Mouse (Mus musculus) limb, embryonic 11.5 days (tissue): ENCODE measurements at regions not wholly inside any gene's neighbourhood (a gene's known extent, or its start where the extent isn't known, plus 50 kb on each side); places are given as distances from the start of the nearest gene placed in this dataset.

ENCODE experiments used
- ATAC-seq: fragments of 200-750 bp; cut with Nextera tagmentation; 2 replicates; pipeline ENCODE4 v1.8.0; 2017; ENCODE audit warnings: low read depth; ENCODE audit not compliant: insufficient number of reproducible peaks, low FRiP score, low TSS enrichment
- DNase-seq: peaks from one replicate; pipeline ENCODE4 v3.0.0-alpha.2; 2015; ENCODE audit warnings: low spot score
- H3K27ac ChIP-seq: fragments of 300-500 bp; sonication (generic); replicated peaks from 2 replicates; pipeline ENCODE4 v1.5.1; 2014; ENCODE audit warnings: low read depth, mild to moderate bottlenecking, low read length
- H3K27me3 ChIP-seq: fragments of 300-500 bp; sonication (generic); 2 replicates; pipeline ENCODE4 v1.6.1; 2014; ENCODE audit warnings: mild to moderate bottlenecking, low read length, mixed read lengths; ENCODE audit not compliant: control insufficient read depth, insufficient read depth
- H3K36me3 ChIP-seq: fragments of 300-500 bp; sonication (generic); 2 replicates; pipeline ENCODE4 v1.6.1; 2014; ENCODE audit warnings: mild to moderate bottlenecking, low read length, moderate library complexity, mixed read lengths; ENCODE audit not compliant: control insufficient read depth, insufficient read depth
- H3K4me1 ChIP-seq: fragments of 300-500 bp; sonication (generic); 2 replicates; pipeline ENCODE4 v1.6.1; 2014; ENCODE audit warnings: low read length, mixed read lengths; ENCODE audit not compliant: control insufficient read depth, insufficient read depth
- H3K4me2 ChIP-seq: fragments of 300-500 bp; sonication (generic); 2 replicates; pipeline ENCODE4 v1.6.1; 2014; ENCODE audit warnings: low read depth, mild to moderate bottlenecking, moderate library complexity; ENCODE audit not compliant: severe bottlenecking
- H3K4me3 ChIP-seq: fragments of 300-500 bp; sonication (generic); 2 replicates; pipeline ENCODE4 v1.5.1; 2014; ENCODE audit warnings: low read depth, low read length
- H3K9ac ChIP-seq: fragments of 300-500 bp; sonication (generic); 2 replicates; pipeline ENCODE4 v1.6.1; 2014; ENCODE audit warnings: mild to moderate bottlenecking, low read length
- H3K9me3 ChIP-seq: fragments of 300-500 bp; sonication (generic); 2 replicates; pipeline ENCODE4 v1.6.1; 2016; ENCODE audit warnings: low read length; ENCODE audit not compliant: control insufficient read depth
- WGBS: fragments of 180-500 bp; shearing (Covaris S2); extraction: QIAGEN DNeasy Blood & Tissue Kit; methylation state at CpG from one replicate; pipeline ENCODE4 v1.1.7; 2014; 5-methylcytosine and 5-hydroxymethylcytosine counted together

DNA sequence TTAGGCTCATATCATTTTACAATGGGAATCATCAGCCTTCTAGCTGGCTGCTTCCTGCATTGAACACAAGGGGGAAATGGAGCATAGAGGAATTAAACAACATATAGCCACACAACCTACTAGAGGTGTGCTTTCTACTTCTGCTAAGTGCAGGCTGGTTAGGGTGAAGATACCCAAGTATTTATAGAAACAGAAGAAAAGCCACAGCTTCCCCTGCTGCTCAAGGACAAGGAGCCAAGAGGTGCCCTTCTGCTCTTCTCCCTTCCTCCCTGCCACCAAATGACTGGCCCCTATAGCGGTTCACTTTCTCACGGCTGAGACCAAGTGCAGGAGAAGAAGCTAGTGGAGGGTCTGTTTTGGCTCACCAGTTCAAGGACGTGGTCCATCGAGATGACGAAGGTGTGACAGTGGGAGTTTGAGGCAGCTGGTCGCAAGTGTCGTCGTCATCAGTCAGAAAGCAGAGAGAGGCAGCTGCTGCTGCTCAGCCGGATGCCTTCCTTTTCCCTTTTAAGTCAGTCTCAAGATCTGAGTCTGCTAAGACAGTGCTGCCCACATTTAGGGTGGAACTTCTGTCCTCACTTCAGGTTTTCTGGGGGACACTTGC, 134.0 kb upstream of the D7Ertd443e start:
- H3K9ac ChIP-seq = no peak overlapping the region
- no peaks in the 10 kb centered on the region for H3K9me3 ChIP-seq
- DNase-seq = no peak
- no peaks in the 10 kb centered on the region for H3K27me3 ChIP-seq
- WGBS = 74% methylated on average over 9 of the region's 9 CpGs
- H3K27ac ChIP-seq = no peak overlapping the region
- H3K4me3 ChIP-seq = no peak overlapping the region
- no peak overlapping the region for H3K4me2 ChIP-seq
- H3K36me3 ChIP-seq = no peaks in the 10 kb centered on the region
- no peaks in the 10 kb centered on the region for H3K4me1 ChIP-seq
- no peak for ATAC-seq

DNA sequence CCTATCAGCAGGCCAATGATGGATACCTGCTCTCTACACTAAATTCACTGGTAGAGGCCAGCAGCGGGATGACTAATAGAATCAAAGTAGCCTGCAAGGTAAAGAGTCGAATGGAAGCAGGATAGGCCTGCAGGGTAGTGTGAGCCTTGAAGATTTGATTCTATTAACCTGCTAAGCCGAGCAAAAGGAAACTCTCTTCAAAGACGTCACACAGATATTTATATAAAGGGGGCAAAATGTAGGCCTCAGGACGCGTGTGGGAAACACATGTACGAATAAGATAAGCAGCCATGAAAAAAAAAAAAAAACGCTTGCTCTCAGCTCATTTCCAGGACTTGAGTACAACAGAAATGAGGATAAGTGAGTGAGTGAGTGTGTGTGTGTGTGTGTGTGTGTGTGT, 138.4 kb upstream of the D7Ertd443e start:
- H3K9ac ChIP-seq = no peak overlapping the region
- DNase-seq (no peak), ATAC-seq (no peak)
- H3K4me1 ChIP-seq = no peaks in the 10 kb centered on the region
- no peaks in the 10 kb centered on the region for H3K9me3 ChIP-seq
- no peak overlapping the region for H3K4me2 ChIP-seq
- no peaks in the 10 kb centered on the region for H3K27me3 ChIP-seq
- no peak overlapping the region for H3K27ac ChIP-seq
- H3K4me3 ChIP-seq = no peak overlapping the region
- no peaks in the 10 kb centered on the region for H3K36me3 ChIP-seq
- WGBS = 84% methylated on average over 8 of the region's 8 CpGs

DNA sequence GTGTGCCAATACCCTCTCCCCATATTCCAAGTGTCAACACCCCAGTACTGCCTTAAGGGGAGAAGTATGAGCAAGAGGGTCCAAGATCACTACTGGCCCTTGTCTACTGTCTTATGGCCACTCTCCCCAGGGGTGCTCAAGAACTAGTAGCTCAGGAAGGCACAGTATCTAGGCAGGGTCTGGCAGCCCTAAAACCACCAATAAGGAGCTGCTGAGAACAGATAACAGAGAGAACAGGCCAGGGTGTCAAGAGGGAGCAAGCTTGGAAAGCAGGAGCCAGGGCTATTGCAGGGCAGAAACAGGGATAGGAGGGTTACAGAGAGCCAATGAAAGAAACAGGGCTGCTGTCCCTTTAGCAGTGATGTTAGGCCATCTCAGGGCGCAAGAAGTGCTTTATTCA, 139.6 kb upstream of the D7Ertd443e start:
- no peak overlapping the region for H3K4me3 ChIP-seq
- DNase-seq = no peak
- no peak overlapping the region for H3K9ac ChIP-seq
- no peak overlapping the region for H3K4me2 ChIP-seq
- no peaks in the 10 kb centered on the region for H3K27me3 ChIP-seq
- H3K36me3 ChIP-seq = no peaks in the 10 kb centered on the region
- 83% methylated on average over 1 of the region's 1 CpGs for WGBS
- H3K9me3 ChIP-seq = no peaks in the 10 kb centered on the region
- no peaks in the 10 kb centered on the region for H3K4me1 ChIP-seq
- H3K27ac ChIP-seq = no peak overlapping the region
- no peak for ATAC-seq

DNA sequence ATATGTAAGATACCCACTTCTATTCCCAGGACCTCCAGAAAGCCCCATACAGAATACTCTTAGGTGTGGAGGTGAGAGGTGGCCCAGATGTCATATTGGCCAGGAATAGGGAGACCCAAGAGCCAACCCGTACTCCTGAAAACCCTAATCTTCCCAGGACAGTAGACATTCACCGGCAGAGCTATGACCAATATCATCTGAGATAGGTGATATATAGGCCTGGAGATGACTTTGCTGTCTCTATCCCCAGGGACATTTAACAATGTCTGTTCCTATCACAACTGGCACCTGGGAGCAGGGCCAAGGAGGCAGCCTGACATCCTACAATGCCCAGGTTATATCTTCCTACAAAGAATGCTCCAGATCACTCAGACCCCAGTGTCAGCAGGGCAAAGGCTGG, 140.0 kb upstream of the D7Ertd443e start:
- Histone ChIP-seq H3K9me3 (no peaks in the 10 kb centered on the region), H3K4me3 (no peak overlapping the region), H3K4me2 (no peak overlapping the region), H3K4me1 (no peaks in the 10 kb centered on the region), H3K27me3 (no peaks in the 10 kb centered on the region), H3K27ac (no peak overlapping the region), H3K36me3 (no peaks in the 10 kb centered on the region), H3K9ac (no peak overlapping the region)
- no peak for DNase-seq
- WGBS = 98% methylated on average over 2 of the region's 2 CpGs
- no peak for ATAC-seq

DNA sequence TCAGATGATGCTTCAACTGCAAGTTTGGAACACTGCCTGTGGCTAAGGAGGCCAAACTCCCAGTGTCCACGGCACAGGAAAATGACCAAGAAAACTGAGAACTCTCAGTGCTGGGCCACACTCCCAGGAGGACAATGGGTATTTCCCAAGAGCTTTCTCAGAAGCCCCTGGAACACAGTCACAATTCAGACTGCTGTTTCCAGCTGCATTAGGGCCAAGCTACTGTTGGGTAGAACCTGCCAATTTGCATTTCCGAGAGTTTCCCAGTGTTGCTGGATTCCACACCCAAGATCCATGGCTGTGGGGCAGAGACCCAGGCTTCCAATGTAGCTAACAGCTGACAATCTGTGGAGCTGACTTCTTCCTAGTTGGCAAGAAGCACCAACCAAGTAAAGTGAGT, 141.9 kb upstream of the D7Ertd443e start:
- Histone ChIP-seq H3K27me3 (no peaks in the 10 kb centered on the region), H3K9me3 (no peaks in the 10 kb centered on the region), H3K9ac (no peak overlapping the region), H3K4me2 (no peak overlapping the region), H3K4me1 (no peaks in the 10 kb centered on the region), H3K27ac (no peak overlapping the region), H3K4me3 (no peak overlapping the region), H3K36me3 (no peaks in the 10 kb centered on the region)
- no peak for ATAC-seq
- 88% methylated on average over 2 of the region's 2 CpGs for WGBS
- DNase-seq = no peak

- ATAC-seq = no peak
Observed at GRCm38 (mm10) chr7:134528026-134528425, 142.4 kb upstream of the Dock1 start.

GRCm38 (mm10) chr7:134534821-134535220, 135.6 kb upstream of the Dock1 start:
- no peaks in the 10 kb centered on the region for H3K9me3 ChIP-seq
- H3K4me1 ChIP-seq = no peaks in the 10 kb centered on the region
- H3K4me2 ChIP-seq = no peak overlapping the region
- no peak overlapping the region for H3K4me3 ChIP-seq
- H3K36me3 ChIP-seq = no peaks in the 10 kb centered on the region
- no peak for DNase-seq
- ATAC-seq = no peak
- H3K27ac ChIP-seq = no peak overlapping the region
- no peaks in the 10 kb centered on the region for H3K27me3 ChIP-seq
- WGBS = 78% methylated on average over 4 of the region's 4 CpGs
- H3K9ac ChIP-seq = no peak overlapping the region

More at GRCm38 (mm10) chr7:134528026-134528425, 142.4 kb upstream of the Dock1 start:
- no peak overlapping the region for H3K4me2 ChIP-seq
- WGBS = 92% methylated on average over 3 of the region's 3 CpGs
- H3K27ac ChIP-seq = no peak overlapping the region
- H3K4me3 ChIP-seq = no peak overlapping the region
- H3K9ac ChIP-seq = no peak overlapping the region
- no peaks in the 10 kb centered on the region for H3K9me3 ChIP-seq
- DNase-seq = no peak
- no peaks in the 10 kb centered on the region for H3K4me1 ChIP-seq
- H3K27me3 ChIP-seq = no peaks in the 10 kb centered on the region
- no peaks in the 10 kb centered on the region for H3K36me3 ChIP-seq

- Histone ChIP-seq H3K9ac (no peak overlapping the region), H3K4me1 (no peaks in the 10 kb centered on the region), H3K4me2 (no peak overlapping the region), H3K27me3 (no peaks in the 10 kb centered on the region), H3K4me3 (no peak overlapping the region), H3K27ac (no peak overlapping the region), H3K9me3 (no peaks in the 10 kb centered on the region), H3K36me3 (no peaks in the 10 kb centered on the region)
- ATAC-seq = no peak
- 76% methylated on average over 2 of the region's 2 CpGs for WGBS
- no peak for DNase-seq
Observed at GRCm38 (mm10) chr7:134541699-134542098, 128.8 kb upstream of the Dock1 start.

GRCm38 (mm10) chr7:134546187-134546586, 124.3 kb upstream of the Dock1 start:
- no peak overlapping the region for H3K27ac ChIP-seq
- no peaks in the 10 kb centered on the region for H3K9me3 ChIP-seq
- H3K27me3 ChIP-seq = no peaks in the 10 kb centered on the region
- H3K4me1 ChIP-seq = no peaks in the 10 kb centered on the region
- DNase-seq = no peak
- WGBS = 82% methylated on average over 6 of the region's 6 CpGs
- H3K36me3 ChIP-seq = no peaks in the 10 kb centered on the region
- no peak overlapping the region for H3K4me3 ChIP-seq
- H3K9ac ChIP-seq = no peak overlapping the region
- no peak overlapping the region for H3K4me2 ChIP-seq
- no peak for ATAC-seq
